Mouse (Mus musculus) urinary bladder, postnatal 0 days (tissue): ENCODE measurements around the gene Cc2d2a. TPM values are rescaled to one million over a fixed set of nuclear protein-coding genes. Genes with fewer than 3 reads are reported as not detected.

Source experiments
- polyA plus RNA-seq: library from polyadenylated mRNA; unstranded; fragments of >200 nt; fragmentation: Nextera tagmentation; extraction: Ambion mirVana; gene quantifications from 2 replicates; pipeline ENCODE4 v1.2.1, GENCODE M21; 2015

The Cc2d2a gene
- 4.2 and 5.4 TPM in 2 replicates for polyA plus RNA-seq

DNA sequence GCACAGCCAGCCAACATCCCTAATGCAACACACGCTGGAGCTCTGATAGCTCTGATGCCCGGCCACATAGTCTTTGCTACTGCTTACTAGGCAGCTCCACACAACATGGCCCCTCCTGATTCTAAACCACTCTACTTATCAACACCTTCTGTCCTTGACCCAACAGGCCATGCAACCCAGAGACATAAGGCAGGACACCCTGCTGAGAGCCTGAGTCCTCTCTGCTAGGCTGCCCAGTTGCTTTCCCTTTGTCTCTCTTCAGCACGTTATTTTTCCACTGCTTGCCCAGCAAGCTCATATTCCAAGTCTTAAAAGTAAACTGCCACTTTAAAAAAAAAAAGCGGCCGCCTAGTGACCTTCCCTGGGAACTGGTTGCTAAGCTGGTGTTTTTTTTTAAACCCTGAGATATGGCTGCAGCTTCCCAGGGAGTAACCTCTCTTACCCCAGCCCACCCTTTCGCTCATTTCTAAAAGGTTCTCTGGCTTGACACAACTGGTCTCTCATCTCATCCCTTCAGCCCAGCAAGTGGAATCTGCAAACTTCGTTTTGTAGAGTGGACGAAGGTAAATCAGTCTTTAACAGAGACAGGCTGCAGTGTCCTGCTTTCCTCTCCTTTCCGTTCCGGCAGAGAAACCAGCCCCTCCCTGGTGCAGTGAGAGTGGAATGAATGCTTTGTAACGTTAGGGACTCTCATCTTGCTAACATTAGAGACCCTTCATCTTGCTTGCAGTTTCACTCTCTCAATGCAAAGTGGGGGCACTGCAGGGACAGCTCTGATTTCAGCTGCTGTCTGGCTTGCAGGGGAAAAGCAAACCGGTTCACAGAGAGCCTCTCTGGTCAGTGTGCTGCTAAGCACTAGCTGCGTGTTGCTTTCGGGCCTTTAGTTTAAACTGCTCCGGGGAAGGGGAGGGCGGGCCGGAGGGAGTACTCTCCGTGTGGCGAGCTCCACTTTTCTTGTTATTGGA, at the start of gene Cc2d2a:
TSS of gene Cc2d2a (plus strand) at position 350 of the 965 bp plus-strand sequence.

Other genes with a start within 250 kb of the Cc2d2a start
- 18.3 and 19.1 TPM in 2 replicates for gene C1qtnf7, start 146.8 kb upstream of the Cc2d2a start, polyA plus RNA-seq
- gene Bst1, start 156.5 kb downstream of the Cc2d2a start, polyA plus RNA-seq = 2.8 and 8.5 TPM in 2 replicates
- 54.6 and 55.9 TPM in 2 replicates for gene Fbxl5, start 159.3 kb downstream of the Cc2d2a start, polyA plus RNA-seq
- gene Cd38, start 206.2 kb downstream of the Cc2d2a start, polyA plus RNA-seq = 3.9 and 8.6 TPM in 2 replicates